Mouse (Mus musculus): ENCODE results near the gene Pate4. TPM values are rescaled to one million over a fixed set of nuclear protein-coding genes. Genes with fewer than 3 reads are reported as not detected.
"Not testable (repeated sequence)": the region's sequence is repeated elsewhere in the genome, so short reads cannot be mapped to it uniquely, and the experiment has no call there.

The Pate4 gene
- polyA plus RNA-seq (2014; fragmentation: Nextera tagmentation; extraction: Ambion mirVana), result not detected in 2 replicates

DNA sequence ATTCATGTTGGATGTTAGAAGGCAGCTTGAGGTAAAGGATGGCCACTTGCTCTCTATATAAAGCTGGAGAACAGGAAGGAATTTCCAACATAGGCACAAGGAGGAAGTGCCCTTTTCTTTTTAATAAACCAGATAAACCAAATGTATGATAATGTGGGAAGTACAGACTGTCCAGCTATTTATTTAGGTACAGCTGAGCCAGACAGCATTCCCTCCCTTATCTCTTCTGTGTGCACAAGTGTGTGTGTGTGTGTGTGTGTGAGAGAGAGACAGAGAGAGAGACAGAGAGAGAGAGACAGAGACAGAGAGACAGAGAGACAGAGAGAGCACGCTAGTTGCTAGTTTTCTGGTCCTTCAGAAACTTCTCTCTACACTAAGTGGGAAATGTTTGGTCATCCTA lies at the start of gene Pate4:
Gene Pate4, minus strand, starts transcription at position 101 of the 400 bp plus-strand sequence.
- no peak within 1 kb of the TSS for H3K4me3 ChIP-seq (ENCODE audit: control insufficient read depth in 1 of 2, insufficient read depth in 1 of 2, low read depth in 1 of 2, low read length in 2 of 2)
- H3K9me3 ChIP-seq (ENCODE audit: control insufficient read depth, low read length), result no peaks in the 10 kb centered on the region
- H3K27ac ChIP-seq (replicated peaks in 1 of 2; ENCODE audit: control insufficient read depth in 1 of 2, insufficient read depth in 1 of 2, low read depth in 2 of 2, low read length in 2 of 2), result no peak within 1 kb of the TSS
- WGBS, result 68% methylated on average over 1 of the region's 1 CpGs
- no peak within 1 kb of the TSS for H3K9ac ChIP-seq (ENCODE audit: low read length)
- H3K27me3 ChIP-seq (ENCODE audit: control insufficient read depth, insufficient read depth, low read length), result no peaks in the 10 kb centered on the region
- H3K4me1 ChIP-seq (ENCODE audit: control insufficient read depth in 2 of 2, insufficient read depth in 2 of 2, low read length in 2 of 2), result no peaks in the 10 kb centered on the region
- H3K36me3 ChIP-seq (ENCODE audit: control insufficient read depth, insufficient read depth, low read length), result no peaks in the 10 kb centered on the region
- no peak within 1 kb of the TSS for H3K4me2 ChIP-seq (ENCODE audit: low read length)
- no peak for ATAC-seq (ENCODE audit: insufficient number of reproducible peaks, insufficient read depth, low FRiP score, low read depth)

DNA sequence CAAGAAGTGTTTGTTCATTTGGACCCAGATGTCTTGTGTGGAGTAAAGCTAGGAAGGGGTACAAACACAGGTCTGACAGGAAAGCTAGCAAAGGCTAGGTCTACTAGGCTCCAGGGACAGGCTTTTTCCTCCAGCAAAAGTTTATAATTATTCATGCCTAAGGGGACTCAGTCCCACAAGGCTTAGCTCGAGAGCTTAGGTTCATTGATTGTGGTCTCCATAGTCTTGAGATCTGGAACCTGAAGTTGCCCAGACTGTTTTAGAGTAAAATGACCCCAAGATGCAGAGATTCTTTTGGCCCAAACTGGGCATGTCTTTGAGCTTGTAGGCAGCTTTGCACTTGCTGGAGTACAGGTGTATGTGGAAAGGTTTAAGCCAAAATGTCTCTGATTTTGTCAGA lies 36.4 kb upstream of the Pate4 start, which contains the start of gene Pate3:
Gene Pate3, minus strand, starts transcription at position 101 of the 400 bp plus-strand sequence.
- H3K27ac ChIP-seq (replicated peaks in 1 of 2; ENCODE audit: control insufficient read depth in 1 of 2, insufficient read depth in 1 of 2, low read depth in 2 of 2, low read length in 2 of 2), result no peak within 1 kb of the TSS
- no peaks in the 10 kb centered on the region for H3K36me3 ChIP-seq (ENCODE audit: control insufficient read depth, insufficient read depth, low read length)
- H3K4me1 ChIP-seq (ENCODE audit: control insufficient read depth in 2 of 2, insufficient read depth in 2 of 2, low read length in 2 of 2), result no peaks in the 10 kb centered on the region
- H3K4me3 ChIP-seq (ENCODE audit: control insufficient read depth in 1 of 2, insufficient read depth in 1 of 2, low read depth in 1 of 2, low read length in 2 of 2), result no peak within 1 kb of the TSS
- ATAC-seq (ENCODE audit: insufficient number of reproducible peaks, insufficient read depth, low FRiP score, low read depth), result no peak
- 50% methylated on average over 1 of the region's 1 CpGs for WGBS
- H3K4me2 ChIP-seq (ENCODE audit: low read length), result no peak within 1 kb of the TSS
- H3K27me3 ChIP-seq (ENCODE audit: control insufficient read depth, insufficient read depth, low read length), result no peaks in the 10 kb centered on the region
- H3K9me3 ChIP-seq (ENCODE audit: control insufficient read depth, low read length), result peaks cover 4% of the 10 kb centered on the region; the same call in 1 of the 2 replicates
- H3K9ac ChIP-seq (ENCODE audit: low read length), result no peak within 1 kb of the TSS

DNA sequence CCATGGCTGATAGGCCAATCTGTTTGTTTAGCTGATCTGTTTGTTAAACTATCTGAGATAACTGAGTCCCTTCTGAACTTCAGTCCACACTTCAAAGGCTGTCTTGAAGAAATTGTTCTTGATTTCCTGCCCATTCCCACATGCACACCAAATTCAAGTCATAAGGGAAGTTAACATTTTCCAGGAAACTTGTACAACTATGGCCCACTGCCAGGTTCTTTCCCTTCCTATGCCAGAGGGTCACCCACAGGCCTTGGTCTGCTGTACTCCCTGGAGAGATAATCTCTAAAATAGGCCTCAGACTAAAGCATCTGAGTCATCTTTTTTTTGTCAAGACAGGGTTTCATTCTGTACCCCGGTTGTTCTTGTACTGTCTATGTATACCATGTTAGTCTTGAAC lies 21.2 kb upstream of the Pate4 start:
- Histone ChIP-seq H3K4me2 (ENCODE audit: low read length) (no peak overlapping the region), H3K27ac (replicated peaks in 1 of 2; ENCODE audit: control insufficient read depth in 1 of 2, insufficient read depth in 1 of 2, low read depth in 2 of 2, low read length in 2 of 2) (no peak overlapping the region), H3K36me3 (ENCODE audit: control insufficient read depth, insufficient read depth, low read length) (no peaks in the 10 kb centered on the region), H3K9ac (ENCODE audit: low read length) (no peak overlapping the region), H3K27me3 (ENCODE audit: control insufficient read depth, insufficient read depth, low read length) (no peaks in the 10 kb centered on the region), H3K9me3 (ENCODE audit: control insufficient read depth, low read length) (no peaks in the 10 kb centered on the region), H3K4me1 (ENCODE audit: control insufficient read depth in 2 of 2, insufficient read depth in 2 of 2, low read length in 2 of 2) (no peaks in the 10 kb centered on the region), H3K4me3 (ENCODE audit: control insufficient read depth in 1 of 2, insufficient read depth in 1 of 2, low read depth in 1 of 2, low read length in 2 of 2) (no peak overlapping the region)
- ATAC-seq (ENCODE audit: insufficient number of reproducible peaks, insufficient read depth, low FRiP score, low read depth), result 0 out of 2 replicates have a peak, but pooled peaks have one; percentile 13
- 65% methylated on average over 1 of the region's 1 CpGs for WGBS

DNA sequence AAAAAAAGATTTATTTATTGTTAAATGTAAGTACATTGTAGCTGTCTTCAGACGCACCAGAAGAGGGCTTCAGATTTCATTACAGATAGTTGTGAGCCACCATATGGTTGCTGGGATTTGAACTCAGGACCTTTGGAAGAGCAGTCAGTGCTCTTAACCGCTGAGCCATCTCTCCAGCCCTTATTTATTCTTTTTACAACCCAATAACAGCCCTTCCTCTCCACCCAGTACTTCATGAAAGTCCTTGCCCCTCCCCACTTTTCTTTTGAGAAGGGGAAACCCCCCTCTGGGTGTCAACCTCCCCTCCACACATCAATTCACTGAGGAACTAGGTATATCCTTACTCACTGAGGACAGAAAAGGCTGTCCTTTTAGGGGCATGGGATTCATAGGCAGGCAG lies 5.0 kb upstream of the Pate4 start:
- not testable (repeated sequence) for H3K9me3 ChIP-seq (ENCODE audit: control insufficient read depth, low read length); H3K4me2 ChIP-seq (ENCODE audit: low read length); H3K9ac ChIP-seq (ENCODE audit: low read length); H3K36me3 ChIP-seq (ENCODE audit: control insufficient read depth, insufficient read depth, low read length); H3K27me3 ChIP-seq (ENCODE audit: control insufficient read depth, insufficient read depth, low read length); H3K27ac ChIP-seq (replicated peaks in 1 of 2; ENCODE audit: control insufficient read depth in 1 of 2, insufficient read depth in 1 of 2, low read depth in 2 of 2, low read length in 2 of 2); H3K4me1 ChIP-seq (ENCODE audit: control insufficient read depth in 2 of 2, insufficient read depth in 2 of 2, low read length in 2 of 2); ATAC-seq (ENCODE audit: insufficient number of reproducible peaks, insufficient read depth, low FRiP score, low read depth); H3K4me3 ChIP-seq (ENCODE audit: control insufficient read depth in 1 of 2, insufficient read depth in 1 of 2, low read depth in 1 of 2, low read length in 2 of 2)
- WGBS, result 54% methylated on average over 2 of the region's 2 CpGs

DNA sequence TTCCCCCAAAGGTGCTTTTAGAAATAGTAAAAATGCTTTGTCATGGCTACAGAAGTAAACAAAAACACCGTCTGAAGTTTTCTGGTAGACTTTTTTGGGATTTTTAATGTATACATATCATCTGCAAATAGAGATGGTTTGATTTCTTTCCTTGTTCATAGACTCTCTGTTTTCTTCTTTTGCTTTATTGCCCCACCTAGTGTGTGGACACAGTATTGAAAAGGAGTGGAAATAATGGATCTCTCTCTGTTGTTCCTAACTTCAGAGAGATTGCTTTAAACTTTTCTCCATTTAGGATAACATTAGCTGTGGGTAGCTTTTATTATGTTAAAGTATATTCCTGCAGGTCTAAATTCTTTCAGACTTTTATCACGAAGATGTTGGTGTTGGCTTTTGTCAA lies 2.3 kb upstream of the Pate4 start:
- Histone ChIP-seq H3K36me3 (ENCODE audit: control insufficient read depth, insufficient read depth, low read length) (no peaks in the 10 kb centered on the region), H3K4me2 (ENCODE audit: low read length) (no peak overlapping the region), H3K9me3 (ENCODE audit: control insufficient read depth, low read length) (no peaks in the 10 kb centered on the region), H3K4me1 (ENCODE audit: control insufficient read depth in 2 of 2, insufficient read depth in 2 of 2, low read length in 2 of 2) (no peaks in the 10 kb centered on the region), H3K4me3 (ENCODE audit: control insufficient read depth in 1 of 2, insufficient read depth in 1 of 2, low read depth in 1 of 2, low read length in 2 of 2) (no peak overlapping the region), H3K27me3 (ENCODE audit: control insufficient read depth, insufficient read depth, low read length) (no peaks in the 10 kb centered on the region), H3K9ac (ENCODE audit: low read length) (no peak overlapping the region), H3K27ac (replicated peaks in 1 of 2; ENCODE audit: control insufficient read depth in 1 of 2, insufficient read depth in 1 of 2, low read depth in 2 of 2, low read length in 2 of 2) (no peak overlapping the region)
- ATAC-seq (ENCODE audit: insufficient number of reproducible peaks, insufficient read depth, low FRiP score, low read depth), result no peak
- 18% methylated on average over 2 of the region's 2 CpGs for WGBS

DNA sequence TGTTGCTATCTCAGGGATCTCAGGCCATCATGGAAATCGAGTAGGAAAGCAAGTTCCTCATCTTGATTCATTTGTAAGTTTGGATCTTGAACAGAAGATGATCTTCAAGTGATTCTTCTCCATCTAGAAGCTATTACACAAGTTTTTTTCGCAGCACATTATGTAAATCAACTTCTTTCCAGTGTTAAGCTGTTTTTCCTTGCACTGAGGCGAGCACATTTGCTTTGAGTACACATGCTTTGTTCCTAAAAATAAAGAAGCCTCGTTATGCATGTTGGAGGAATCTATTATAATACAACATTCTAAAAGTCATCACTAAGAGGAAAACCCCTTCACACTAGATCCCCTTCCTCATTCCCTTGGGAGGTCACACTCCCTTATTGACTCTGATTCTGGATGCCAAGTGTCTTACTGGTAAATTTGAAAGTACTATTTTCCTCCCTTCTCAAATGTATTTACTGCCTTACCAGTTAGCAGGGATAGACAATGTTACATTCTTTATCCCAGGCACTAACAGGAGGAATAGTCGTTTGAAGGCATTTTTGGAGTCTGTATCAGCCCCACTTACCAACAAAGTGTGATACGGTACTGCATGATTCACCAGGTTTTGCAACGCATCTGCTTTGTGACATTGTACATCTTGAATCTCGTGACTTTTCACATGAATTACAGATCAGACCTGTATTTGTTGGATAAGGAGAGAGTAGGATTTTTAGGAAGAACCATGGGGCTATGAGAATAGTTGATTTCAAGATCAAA lies 3.9 kb downstream of the Pate4 start:
- H3K9me3 ChIP-seq (ENCODE audit: control insufficient read depth, low read length), result no peaks in the 10 kb centered on the region
- 59% methylated on average over 8 of the region's 8 CpGs for WGBS
- H3K36me3 ChIP-seq (ENCODE audit: control insufficient read depth, insufficient read depth, low read length), result no peaks in the 10 kb centered on the region
- no peak for ATAC-seq (ENCODE audit: insufficient number of reproducible peaks, insufficient read depth, low FRiP score, low read depth)
- H3K4me1 ChIP-seq (ENCODE audit: control insufficient read depth in 2 of 2, insufficient read depth in 2 of 2, low read length in 2 of 2), result no peaks in the 10 kb centered on the region
- H3K4me3 ChIP-seq (ENCODE audit: control insufficient read depth in 1 of 2, insufficient read depth in 1 of 2, low read depth in 1 of 2, low read length in 2 of 2), result no peak overlapping the region
- H3K27me3 ChIP-seq (ENCODE audit: control insufficient read depth, insufficient read depth, low read length), result no peaks in the 10 kb centered on the region
- no peak overlapping the region for H3K27ac ChIP-seq (replicated peaks in 1 of 2; ENCODE audit: control insufficient read depth in 1 of 2, insufficient read depth in 1 of 2, low read depth in 2 of 2, low read length in 2 of 2)
- no peak overlapping the region for H3K9ac ChIP-seq (ENCODE audit: low read length)
- H3K4me2 ChIP-seq (ENCODE audit: low read length), result no peak overlapping the region

DNA sequence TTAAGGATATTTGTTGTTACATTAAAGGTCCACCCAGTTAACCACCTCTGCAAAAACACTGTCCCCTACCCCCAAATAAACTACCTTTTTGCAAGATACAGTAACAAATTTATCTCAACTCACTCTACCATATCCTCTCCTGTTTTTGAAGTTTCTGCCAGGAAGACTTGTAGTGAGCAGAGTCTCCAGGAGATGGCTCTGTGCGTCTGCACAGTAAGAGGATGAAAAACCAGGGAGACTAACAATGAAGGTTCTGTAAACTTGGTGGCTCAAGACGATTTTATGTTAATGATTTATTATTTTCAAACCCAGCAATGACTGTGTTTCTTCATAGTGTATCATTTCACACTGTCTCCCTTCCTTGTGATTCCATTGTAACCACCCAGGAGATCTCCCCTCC lies 18.8 kb downstream of the Pate4 start:
- no peak for ATAC-seq (ENCODE audit: insufficient number of reproducible peaks, insufficient read depth, low FRiP score, low read depth)
- no peak overlapping the region for H3K9ac ChIP-seq (ENCODE audit: low read length)
- H3K27me3 ChIP-seq (ENCODE audit: control insufficient read depth, insufficient read depth, low read length), result no peaks in the 10 kb centered on the region
- H3K36me3 ChIP-seq (ENCODE audit: control insufficient read depth, insufficient read depth, low read length), result no peaks in the 10 kb centered on the region
- H3K4me1 ChIP-seq (ENCODE audit: control insufficient read depth in 2 of 2, insufficient read depth in 2 of 2, low read length in 2 of 2), result no peaks in the 10 kb centered on the region
- H3K9me3 ChIP-seq (ENCODE audit: control insufficient read depth, low read length), result no peaks in the 10 kb centered on the region
- no peak overlapping the region for H3K4me2 ChIP-seq (ENCODE audit: low read length)
- WGBS, result 15% methylated on average over 2 of the region's 2 CpGs
- no peak overlapping the region for H3K27ac ChIP-seq (replicated peaks in 1 of 2; ENCODE audit: control insufficient read depth in 1 of 2, insufficient read depth in 1 of 2, low read depth in 2 of 2, low read length in 2 of 2)
- H3K4me3 ChIP-seq (ENCODE audit: control insufficient read depth in 1 of 2, insufficient read depth in 1 of 2, low read depth in 1 of 2, low read length in 2 of 2), result no peak overlapping the region

DNA sequence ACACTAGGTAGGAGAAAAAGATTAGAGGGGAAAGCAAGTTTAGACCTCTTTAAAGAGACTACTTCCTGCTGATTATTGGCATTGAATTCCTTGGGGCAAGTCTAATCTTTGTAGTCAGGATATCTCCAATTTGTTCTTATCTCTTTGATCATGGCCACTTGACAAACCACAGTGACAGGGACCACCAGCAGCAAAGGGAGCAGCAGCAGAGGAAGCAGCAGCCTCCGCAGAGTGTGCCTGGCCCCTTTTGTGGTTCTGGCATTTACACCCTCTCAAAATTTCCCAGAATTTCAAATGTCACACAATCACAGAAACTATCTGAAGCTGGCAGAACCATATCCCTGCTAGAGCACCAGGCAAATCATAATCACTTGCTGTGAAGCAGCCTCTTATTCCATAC lies 24.1 kb downstream of the Pate4 start:
- Histone ChIP-seq H3K36me3 (ENCODE audit: control insufficient read depth, insufficient read depth, low read length) (no peaks in the 10 kb centered on the region), H3K27me3 (ENCODE audit: control insufficient read depth, insufficient read depth, low read length) (no peaks in the 10 kb centered on the region), H3K4me3 (ENCODE audit: control insufficient read depth in 1 of 2, insufficient read depth in 1 of 2, low read depth in 1 of 2, low read length in 2 of 2) (no peak overlapping the region), H3K9me3 (ENCODE audit: control insufficient read depth, low read length) (no peaks in the 10 kb centered on the region), H3K27ac (replicated peaks in 1 of 2; ENCODE audit: control insufficient read depth in 1 of 2, insufficient read depth in 1 of 2, low read depth in 2 of 2, low read length in 2 of 2) (no peak overlapping the region), H3K4me1 (ENCODE audit: control insufficient read depth in 2 of 2, insufficient read depth in 2 of 2, low read length in 2 of 2) (no peaks in the 10 kb centered on the region), H3K9ac (ENCODE audit: low read length) (no peak overlapping the region), H3K4me2 (ENCODE audit: low read length) (no peak overlapping the region)
- WGBS, result 27% methylated on average over 1 of the region's 1 CpGs
- ATAC-seq (ENCODE audit: insufficient number of reproducible peaks, insufficient read depth, low FRiP score, low read depth), result no peak

All from heart, embryonic 14.5 days (tissue).